Mouse (Mus musculus) forebrain, embryonic 12.5 days (tissue): ENCODE measurements around the gene Tusc2. TPM values are rescaled to one million over a fixed set of nuclear protein-coding genes. Genes with fewer than 3 reads are reported as not detected.

Experiments used
- ATAC-seq: fragments of 200-750 bp; cut with Nextera tagmentation; 2 replicates; pipeline ENCODE4 v1.8.0; 2017; ENCODE audit warnings: moderate TSS enrichment; ENCODE audit not compliant: low FRiP score
- H3K27ac ChIP-seq: fragments of 300-500 bp; sonication (generic); 2 replicates; pipeline ENCODE4 v1.5.1; 2016; ENCODE audit warnings: mild to moderate bottlenecking
- H3K27me3 ChIP-seq: fragments of 300-500 bp; sonication (generic); 2 replicates; pipeline ENCODE4 v1.6.1; 2016; ENCODE audit warnings: mild to moderate bottlenecking
- H3K36me3 ChIP-seq: fragments of 300-500 bp; sonication (generic); replicated peaks from 2 replicates; pipeline ENCODE4 v1.6.1; 2016; ENCODE audit warnings: mild to moderate bottlenecking
- H3K4me1 ChIP-seq: fragments of 300-500 bp; sonication (generic); 2 replicates; pipeline ENCODE4 v1.6.1; 2016
- H3K4me2 ChIP-seq: fragments of 300-500 bp; sonication (generic); 2 replicates; pipeline ENCODE4 v1.6.1; 2016; ENCODE audit warnings: mild to moderate bottlenecking, moderate library complexity
- H3K4me3 ChIP-seq: fragments of 300-500 bp; sonication (generic); replicated peaks from 2 replicates; pipeline ENCODE4 v1.5.1; 2016; ENCODE audit warnings: mild to moderate bottlenecking
- H3K9ac ChIP-seq: fragments of 300-500 bp; sonication (generic); 2 replicates; pipeline ENCODE4 v1.6.1; 2016; ENCODE audit warnings: mild to moderate bottlenecking
- H3K9me3 ChIP-seq: fragments of 300-500 bp; sonication (generic); 2 replicates; pipeline ENCODE4 v1.6.1; 2016
- WGBS: fragments of 180-500 bp; shearing (Covaris S2); methylation state at CpG from one replicate; pipeline ENCODE4 v1.1.7; 2016; 5-methylcytosine and 5-hydroxymethylcytosine counted together
- polyA plus RNA-seq: library from polyadenylated mRNA; unstranded; fragments of >200 nt; fragmentation: Nextera tagmentation; extraction: Ambion mirVana; gene quantifications from 2 replicates; pipeline ENCODE4 v1.2.1, GENCODE M21; 2016

Gene Tusc2
- polyA plus RNA-seq, 1 experiment from 2014 or later, result 77.2 TPM

- H3K4me2 ChIP-seq, result no peak overlapping the region
- H3K4me3 ChIP-seq, result no peak overlapping the region
- no peaks in the 10 kb centered on the region for H3K9me3 ChIP-seq
- H3K27me3 ChIP-seq, result no peaks in the 10 kb centered on the region
- no peak for ATAC-seq
- 91% methylated on average over 8 of the region's 8 CpGs for WGBS
- H3K4me1 ChIP-seq, result peaks cover 52% of the 10 kb centered on the region
- H3K9ac ChIP-seq, result no peak overlapping the region
- H3K27ac ChIP-seq, result no peak overlapping the region
- peaks cover 49% of the 10 kb centered on the region for H3K36me3 ChIP-seq
These were observed 23.1 kb upstream of the Tusc2 start for GRCm38 (mm10) chr9:107539940-107540339.

DNA sequence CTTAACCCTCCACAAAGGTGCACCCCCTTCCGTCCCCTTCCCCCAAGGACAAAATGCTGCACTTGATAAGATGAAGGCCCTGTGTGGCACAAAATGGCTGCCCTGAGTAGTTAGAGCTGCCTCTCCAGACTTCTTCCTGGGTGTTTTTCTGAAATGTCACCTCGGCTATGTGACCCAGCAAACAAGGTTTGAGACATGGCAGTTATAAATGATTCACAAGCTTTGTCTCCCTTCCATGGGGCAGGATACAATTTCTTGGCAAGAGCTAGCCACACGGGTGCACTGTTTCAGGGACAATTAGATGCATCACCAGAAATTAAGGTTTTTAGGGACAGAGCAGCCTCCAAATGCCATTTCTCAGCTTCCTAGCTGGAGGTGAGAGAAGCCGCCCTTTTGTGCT is 22.6 kb upstream of the Tusc2 start:
- peaks cover 48% of the 10 kb centered on the region for H3K4me1 ChIP-seq
- no peak overlapping the region for H3K4me3 ChIP-seq
- no peak overlapping the region for H3K4me2 ChIP-seq
- no peak for ATAC-seq
- no peak overlapping the region for H3K27ac ChIP-seq
- H3K27me3 ChIP-seq, result no peaks in the 10 kb centered on the region
- no peak overlapping the region for H3K9ac ChIP-seq
- peaks cover 49% of the 10 kb centered on the region for H3K36me3 ChIP-seq
- WGBS, result 80% methylated on average over 4 of the region's 4 CpGs
- no peaks in the 10 kb centered on the region for H3K9me3 ChIP-seq

- peaks cover 42% of the 10 kb centered on the region for H3K4me1 ChIP-seq
- H3K36me3 ChIP-seq, result peaks cover 49% of the 10 kb centered on the region
- no peaks in the 10 kb centered on the region for H3K27me3 ChIP-seq
- H3K27ac ChIP-seq, result no peak overlapping the region
- peak overlapping the region; percentile 94 for H3K4me2 ChIP-seq
- H3K9ac ChIP-seq, result 0 out of 2 replicates have a peak overlapping the region, but pooled peaks have one; percentile 74
- 37% methylated on average over 10 of the region's 10 CpGs for WGBS
- H3K4me3 ChIP-seq, result peak overlapping the region; percentile 65
- H3K9me3 ChIP-seq, result no peaks in the 10 kb centered on the region
- no peak for ATAC-seq
These were observed 22.1 kb upstream of the Tusc2 start for GRCm38 (mm10) chr9:107541005-107541404.

DNA sequence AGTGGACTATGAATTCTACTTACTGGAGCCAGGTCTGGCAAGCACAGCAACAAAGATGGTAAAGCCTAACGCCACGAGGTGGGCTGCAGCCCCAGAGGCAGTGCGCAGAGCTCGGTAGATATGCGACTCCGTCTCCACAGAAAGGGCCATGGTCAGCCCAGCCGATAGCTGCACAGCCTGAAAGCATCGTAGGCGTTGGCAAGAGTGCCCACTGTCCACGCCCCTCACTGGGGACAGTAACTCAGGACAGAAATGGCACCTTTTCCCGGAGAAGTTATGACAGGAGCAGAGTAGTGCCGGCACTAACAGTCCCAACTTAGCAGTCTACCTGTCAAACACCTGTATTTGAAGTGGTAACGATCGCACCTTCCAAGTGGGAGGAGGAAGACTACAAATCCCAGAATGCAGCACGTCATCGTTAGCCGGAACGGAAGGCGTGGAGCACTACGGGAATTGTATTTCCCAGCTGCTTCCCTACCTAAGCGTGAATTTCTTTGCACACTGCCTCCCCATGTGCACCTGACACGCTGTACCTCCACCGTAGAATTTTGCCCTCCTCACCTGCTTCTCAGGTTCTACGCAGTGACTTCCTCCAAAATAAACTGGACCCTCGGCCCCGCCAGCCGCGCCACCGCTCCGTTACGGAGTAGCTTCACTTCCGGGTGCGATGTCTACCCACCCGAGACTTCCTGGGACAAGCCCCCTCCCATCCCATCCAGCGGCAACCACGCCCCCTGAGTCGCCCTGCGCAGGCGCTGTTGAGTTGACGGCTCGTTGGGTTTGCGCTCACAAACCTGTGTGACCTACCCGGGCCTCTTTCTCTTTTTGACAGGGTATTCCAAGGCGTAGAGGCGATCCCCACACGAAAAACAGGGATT is 21.3 kb upstream of the Tusc2 start, which contains the start of the genes Cyb561d2 and Nprl2:
Gene Cyb561d2 (minus strand): TSS at position 720 of the 878 bp plus-strand sequence.
Gene Nprl2 (plus strand): TSS at position 753 of the 878 bp plus-strand sequence.
- Histone ChIP-seq H3K27ac (peak within 1 kb of the TSS; percentile 31; the same call in 1 of the 2 replicates), H3K27me3 (no peaks in the 10 kb centered on the region), H3K4me1 (peaks cover 41% of the 10 kb centered on the region), H3K9me3 (no peaks in the 10 kb centered on the region), H3K36me3 (peaks cover 49% of the 10 kb centered on the region), H3K9ac (peak within 1 kb of the TSS; percentile 74), H3K4me3 (peak within 1 kb of the TSS; percentile 65), H3K4me2 (peak within 1 kb of the TSS; percentile 94)
- peak; percentile 90 for ATAC-seq
- WGBS, result 1% methylated on average over 46 of the region's 46 CpGs

DNA sequence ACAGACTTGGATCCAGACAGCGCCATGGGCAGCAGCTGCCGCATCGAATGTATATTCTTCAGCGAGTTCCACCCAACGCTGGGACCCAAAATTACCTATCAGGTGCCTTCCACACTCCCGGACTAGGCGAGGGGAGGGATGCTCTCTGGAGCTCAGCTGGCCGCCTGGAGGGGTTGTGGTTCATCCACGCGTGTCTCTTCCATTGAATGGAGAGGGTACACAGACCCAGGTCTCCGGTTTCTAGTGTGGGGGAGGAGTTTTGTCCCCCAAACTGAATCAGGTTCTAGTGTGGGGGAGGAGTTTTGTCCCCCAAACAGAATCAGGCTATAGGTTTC is 20.7 kb upstream of the Tusc2 start:
- H3K27me3 ChIP-seq, result no peaks in the 10 kb centered on the region
- H3K36me3 ChIP-seq, result peaks cover 48% of the 10 kb centered on the region
- 1% methylated on average over 11 of the region's 11 CpGs for WGBS
- peak; percentile 13 for ATAC-seq
- H3K4me1 ChIP-seq, result peaks cover 41% of the 10 kb centered on the region
- H3K9ac ChIP-seq, result peak overlapping the region; percentile 74
- H3K27ac ChIP-seq, result no peak overlapping the region; the same call in 1 of the 2 replicates
- H3K4me2 ChIP-seq, result peak overlapping the region; percentile 94
- H3K4me3 ChIP-seq, result peak overlapping the region; percentile 65
- no peaks in the 10 kb centered on the region for H3K9me3 ChIP-seq

DNA sequence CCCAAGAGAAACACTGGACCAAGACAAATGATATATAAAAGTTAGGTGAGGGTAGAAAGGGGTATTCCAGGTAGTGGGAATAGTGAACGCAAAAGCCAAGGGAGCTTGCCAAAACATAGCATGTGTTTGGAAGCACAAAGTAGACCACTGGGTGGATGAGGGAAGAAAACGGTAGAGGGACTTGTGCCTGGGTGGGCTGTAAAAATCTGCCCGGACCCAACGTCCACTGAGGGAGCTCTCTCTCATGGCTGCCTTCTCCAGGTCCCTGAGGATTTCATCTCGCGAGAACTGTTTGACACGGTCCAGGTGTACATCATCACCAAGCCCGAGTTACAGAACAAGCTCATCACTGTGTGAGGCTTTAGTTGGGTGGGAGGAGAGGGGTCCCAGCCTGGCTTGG is 20.3 kb upstream of the Tusc2 start:
- Histone ChIP-seq H3K9me3 (no peaks in the 10 kb centered on the region), H3K4me1 (peaks cover 40% of the 10 kb centered on the region), H3K27ac (no peak overlapping the region), H3K4me3 (peak overlapping the region; percentile 65), H3K9ac (peak overlapping the region; percentile 74), H3K27me3 (peaks cover under 1% of the 10 kb centered on the region; the same call in 1 of the 2 replicates), H3K4me2 (peak overlapping the region; percentile 94), H3K36me3 (peaks cover 44% of the 10 kb centered on the region)
- ATAC-seq, result no peak
- 55% methylated on average over 8 of the region's 8 CpGs for WGBS

DNA sequence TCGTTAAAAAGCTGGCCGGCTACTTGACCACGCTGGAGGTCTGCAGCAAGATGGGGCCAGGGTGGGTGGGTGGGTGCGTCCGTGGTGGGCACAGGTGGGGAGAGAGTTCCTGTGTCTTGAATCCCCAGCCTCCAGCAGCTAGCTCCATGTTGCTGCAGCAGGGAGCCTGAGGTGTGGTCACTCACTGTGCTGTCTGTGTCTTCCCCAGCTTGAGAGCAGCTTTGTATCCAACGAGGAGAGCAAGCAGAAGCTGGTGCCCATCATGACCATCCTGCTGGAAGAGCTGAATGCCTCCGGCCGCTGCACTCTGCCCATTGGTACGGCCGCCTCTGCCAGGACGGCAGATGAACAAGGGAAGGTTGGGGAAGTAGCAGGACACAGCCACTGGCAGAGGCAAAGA is 19.8 kb upstream of the Tusc2 start:
- Histone ChIP-seq H3K27me3 (peaks cover 7% of the 10 kb centered on the region), H3K9me3 (no peaks in the 10 kb centered on the region), H3K4me1 (peaks cover 38% of the 10 kb centered on the region), H3K4me2 (peak overlapping the region; percentile 94), H3K4me3 (no peak overlapping the region), H3K36me3 (peaks cover 38% of the 10 kb centered on the region), H3K27ac (no peak overlapping the region), H3K9ac (no peak overlapping the region)
- 92% methylated on average over 11 of the region's 11 CpGs for WGBS
- no peak for ATAC-seq

- Histone ChIP-seq H3K4me1 (peaks cover 38% of the 10 kb centered on the region), H3K27ac (no peak overlapping the region), H3K4me2 (no peak overlapping the region), H3K9me3 (no peaks in the 10 kb centered on the region), H3K27me3 (peaks cover 16% of the 10 kb centered on the region), H3K4me3 (no peak overlapping the region), H3K36me3 (peaks cover 28% of the 10 kb centered on the region), H3K9ac (no peak overlapping the region)
- ATAC-seq, result no peak
- 96% methylated on average over 17 of the region's 17 CpGs for WGBS
These were observed 18.8 kb upstream of the Tusc2 start for GRCm38 (mm10) chr9:107544196-107544700.

GRCm38 (mm10) chr9:107544729-107545128 is 18.3 kb upstream of the Tusc2 start:
- Histone ChIP-seq H3K9ac (no peak overlapping the region), H3K9me3 (no peaks in the 10 kb centered on the region), H3K36me3 (peaks cover 23% of the 10 kb centered on the region), H3K4me1 (peaks cover 38% of the 10 kb centered on the region), H3K4me3 (no peak overlapping the region), H3K27ac (no peak overlapping the region), H3K27me3 (peaks cover 21% of the 10 kb centered on the region), H3K4me2 (no peak overlapping the region)
- ATAC-seq, result no peak
- WGBS, result 96% methylated on average over 12 of the region's 12 CpGs

GRCm38 (mm10) chr9:107545199-107545598 is 17.9 kb upstream of the Tusc2 start:
- peaks cover 26% of the 10 kb centered on the region for H3K27me3 ChIP-seq
- H3K9ac ChIP-seq, result no peak overlapping the region
- no peak overlapping the region for H3K4me3 ChIP-seq
- no peak overlapping the region for H3K4me2 ChIP-seq
- 87% methylated on average over 10 of the region's 10 CpGs for WGBS
- H3K9me3 ChIP-seq, result no peaks in the 10 kb centered on the region
- H3K36me3 ChIP-seq, result peaks cover 19% of the 10 kb centered on the region
- peaks cover 38% of the 10 kb centered on the region for H3K4me1 ChIP-seq
- ATAC-seq, result no peak
- no peak overlapping the region for H3K27ac ChIP-seq

- no peak overlapping the region for H3K9ac ChIP-seq
- no peak overlapping the region for H3K4me3 ChIP-seq
- ATAC-seq, result no peak
- peaks cover 15% of the 10 kb centered on the region for H3K36me3 ChIP-seq
- no peak overlapping the region for H3K4me2 ChIP-seq
- H3K9me3 ChIP-seq, result no peaks in the 10 kb centered on the region
- 8% methylated on average over 3 of the region's 3 CpGs for WGBS
- peaks cover 35% of the 10 kb centered on the region for H3K4me1 ChIP-seq
- no peak overlapping the region for H3K27ac ChIP-seq
- H3K27me3 ChIP-seq, result peaks cover 30% of the 10 kb centered on the region
These were observed 17.5 kb upstream of the Tusc2 start for GRCm38 (mm10) chr9:107545602-107546001.

DNA sequence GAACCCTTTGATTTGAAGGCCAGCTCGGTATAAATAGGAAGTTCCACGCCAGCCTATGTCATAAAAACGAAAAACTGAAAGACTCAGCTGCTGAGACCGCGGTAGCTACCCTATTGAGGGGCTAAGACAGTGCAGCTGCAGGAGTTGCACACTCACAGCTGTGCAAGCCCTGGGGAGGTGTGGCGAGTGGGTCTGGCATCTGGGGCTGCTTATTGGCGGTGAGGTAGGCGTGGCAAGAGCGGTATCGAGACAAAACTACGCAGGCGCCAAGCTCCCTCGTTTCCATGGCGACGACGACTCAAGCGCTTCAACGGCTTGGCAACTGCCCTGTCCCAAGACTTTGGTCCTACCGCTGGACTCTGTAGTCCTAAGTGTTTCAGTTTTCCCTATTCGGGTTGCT is 16.0 kb upstream of the Tusc2 start, which contains the start of gene Zmynd10:
Gene Zmynd10 (plus strand): TSS at position 273 of the 400 bp plus-strand sequence.
- peaks cover 37% of the 10 kb centered on the region for H3K4me1 ChIP-seq
- H3K36me3 ChIP-seq, result peaks cover 15% of the 10 kb centered on the region
- peak; percentile 72 for ATAC-seq
- H3K4me3 ChIP-seq, result peak within 1 kb of the TSS; percentile 23
- peak within 1 kb of the TSS; percentile 40; the same call in 1 of the 2 replicates for H3K9ac ChIP-seq
- H3K9me3 ChIP-seq, result no peaks in the 10 kb centered on the region
- peak within 1 kb of the TSS; percentile 71 for H3K27ac ChIP-seq
- peak within 1 kb of the TSS; percentile 51 for H3K4me2 ChIP-seq
- H3K27me3 ChIP-seq, result peaks cover 44% of the 10 kb centered on the region
- 5% methylated on average over 20 of the region's 20 CpGs for WGBS
